37 mouse cellular contexts compared by ENCODE assay signal in genomic region chr9:57739863-57740262, GRCm38 (mm10). TPM values are rescaled to one million over a fixed set of nuclear protein-coding genes. Genes with fewer than 3 reads are reported as not detected.
"Had no signal": no experiment of that assay in that cellular context is flagged by ENCODE, and none has a peak within 500 bp of the region (broad histone marks: within the 10 kb centered on the region; RNA-seq: fewer than 3 reads in every experiment).

No protein-coding gene starts in this region.

- H3K4me3 ChIP-seq: heart, adult 2 months; heart, embryonic 10.5 days; heart, embryonic 12.5 days; hindbrain, embryonic 10.5 days; hindbrain, embryonic 12.5 days; intestine, embryonic 15.5 days; layer of hippocampus, adult 2 months; left cerebral cortex, adult 2 months; limb, embryonic 10.5 days; limb, embryonic 12.5 days; liver, embryonic 12.5 days had no signal

- H3K27ac ChIP-seq: heart, adult 2 months; heart, embryonic 10.5 days; hindbrain, embryonic 10.5 days; hindbrain, embryonic 12.5 days; hindbrain, embryonic 14.5 days; intestine, embryonic 15.5 days; layer of hippocampus, adult 2 months; left cerebral cortex, adult 2 months; limb, embryonic 10.5 days; limb, embryonic 12.5 days; liver, embryonic 12.5 days; liver, embryonic 14.5 days had no signal

- H3K4me1 ChIP-seq: hindbrain, embryonic 10.5 days; intestine, embryonic 15.5 days; limb, embryonic 10.5 days; limb, embryonic 12.5 days had no signal

- H3K9me3 ChIP-seq: heart, embryonic 10.5 days; heart, embryonic 12.5 days; hindbrain, embryonic 10.5 days; hindbrain, embryonic 12.5 days; intestine, embryonic 15.5 days; limb, embryonic 10.5 days; limb, embryonic 12.5 days; liver, embryonic 12.5 days had no signal

- H3K27me3 ChIP-seq: heart, embryonic 12.5 days; hindbrain, embryonic 12.5 days; intestine, embryonic 15.5 days; limb, embryonic 12.5 days; liver, embryonic 12.5 days had no signal

- DNase-seq: gastrocnemius, postnatal 14 days; heart, adult 2 months; heart, postnatal 10 days; heart, postnatal 4 days; kidney, adult 18-20 months; kidney, adult 8-10 months; kidney, postnatal 10 days; kidney, postnatal 25 days; kidney, postnatal 4 days; liver had no signal

- H3K4me2 ChIP-seq: heart, embryonic 12.5 days; hindbrain, embryonic 12.5 days; hindbrain, embryonic 14.5 days; intestine, embryonic 15.5 days; limb, embryonic 12.5 days; liver, embryonic 12.5 days had no signal

- ATAC-seq: hindbrain, embryonic 16.5 days; inflammation-experienced regulatory T-cells, adult 6 months; intestine, embryonic 15.5 days; intestine, postnatal 0 days; liver, embryonic 12.5 days had no signal

- H3K9ac ChIP-seq: heart, embryonic 12.5 days; hindbrain, embryonic 12.5 days; hindbrain, embryonic 14.5 days; intestine, embryonic 15.5 days; limb, embryonic 12.5 days; liver, embryonic 12.5 days; liver, embryonic 14.5 days had no signal

RNA-seq across cellular contexts. Expression of gene Cyp1a1, which starts 52.1 kb away (rescaled TPM):
- total RNA-seq: granulocyte monocyte progenitor cell, adult 5-6 weeks; heart, postnatal 10 days; heart, postnatal 4 days had no signal
- polyA plus RNA-seq: heart, embryonic 10.5 days; heart, embryonic 12.5 days; heart, embryonic 14.5 days; heart, embryonic 16.5 days; hindbrain, embryonic 10.5 days; hindbrain, embryonic 12.5 days; intestine, embryonic 15.5 days; limb, embryonic 12.5 days had no signal

RNA-seq across cellular contexts. Expression of gene Cyp1a2, which starts 56.4 kb away (rescaled TPM):
- total RNA-seq: gastrocnemius, postnatal 14 days; granulocyte monocyte progenitor cell, adult 5-6 weeks; heart, adult 2 months; heart, postnatal 10 days; heart, postnatal 25 days; heart, postnatal 4 days; layer of hippocampus, adult 2 months; layer of hippocampus, postnatal 10 days; layer of hippocampus, postnatal 25 days; left cerebral cortex, adult 2 months; left cerebral cortex, postnatal 14 days; left cerebral cortex, postnatal 36 days had no signal
- polyA plus RNA-seq: frontal cortex, adult 2 months; heart, adult 2 months; heart, embryonic 10.5 days; heart, embryonic 12.5 days; heart, embryonic 14.5 days; hindbrain, embryonic 10.5 days; hindbrain, embryonic 12.5 days; hindbrain, embryonic 14.5 days; hindbrain, embryonic 16.5 days; inflammation-experienced regulatory T-cells, adult 6 months; intestine, embryonic 15.5 days; intestine, postnatal 0 days; kidney, embryonic 14.5 days; kidney, embryonic 16.5 days; limb, embryonic 10.5 days; limb, embryonic 12.5 days; limb, embryonic 14.5 days; liver, embryonic 12.5 days had no signal
